Mouse (Mus musculus) MEL (cell line): ENCODE results near the gene Brsk1.

ENCODE experiments used
- BHLHE40 ChIP-seq: IDR thresholded peaks from 2 replicates; pipeline ENCODE4 v1.6.1; 2012; ENCODE audit warnings: low read depth, mild to moderate bottlenecking, inconsistent platforms, low read length, improper control_type of control experiment, borderline replicate concordance
- CHD1 ChIP-seq: IDR thresholded peaks from 2 replicates; pipeline ENCODE4 v1.6.1; 2012; ENCODE audit warnings: low read depth, mild to moderate bottlenecking, inconsistent platforms, low read length, improper control_type of control experiment
- MAZ ChIP-seq: IDR thresholded peaks from 2 replicates; pipeline ENCODE4 v1.6.1; 2012; ENCODE audit warnings: low read depth, mild to moderate bottlenecking, inconsistent platforms, low read length, improper control_type of control experiment
- POLR2A ChIP-seq, 2 experiments: IDR thresholded peaks; 2 replicates each; pipeline ENCODE4 v1.6.1; 2011 to 2012; ENCODE audit warnings: low read length in 2 of 2, mild to moderate bottlenecking in 2 of 2, control low read depth in 1 of 2, improper control_type of control experiment in 1 of 2, low read depth in 1 of 2, moderate library complexity in 1 of 2; ENCODE audit not compliant: control insufficient read depth in 1 of 2, insufficient read depth in 1 of 2, poor library complexity in 1 of 2
- SIN3A ChIP-seq: IDR thresholded peaks from 2 replicates; pipeline ENCODE4 v1.6.1; 2012; ENCODE audit warnings: low read length, improper control_type of control experiment, inconsistent platforms
- UBTF ChIP-seq: IDR thresholded peaks from 2 replicates; pipeline ENCODE4 v1.6.1; 2012; ENCODE audit warnings: low read depth, mild to moderate bottlenecking, inconsistent platforms, low read length, improper control_type of control experiment, moderate library complexity, borderline replicate concordance; ENCODE audit not compliant: insufficient read depth
- USF2 ChIP-seq, 2 experiments: IDR thresholded peaks; 2 replicates each; pipeline ENCODE4 v1.6.1; 2011 to 2012; ENCODE audit warnings: improper control_type of control experiment in 2 of 2, low read length in 2 of 2, borderline replicate concordance in 1 of 2, inconsistent platforms in 1 of 2, low read depth in 1 of 2, mild to moderate bottlenecking in 1 of 2; ENCODE audit not compliant: insufficient read depth in 1 of 2

DNA sequence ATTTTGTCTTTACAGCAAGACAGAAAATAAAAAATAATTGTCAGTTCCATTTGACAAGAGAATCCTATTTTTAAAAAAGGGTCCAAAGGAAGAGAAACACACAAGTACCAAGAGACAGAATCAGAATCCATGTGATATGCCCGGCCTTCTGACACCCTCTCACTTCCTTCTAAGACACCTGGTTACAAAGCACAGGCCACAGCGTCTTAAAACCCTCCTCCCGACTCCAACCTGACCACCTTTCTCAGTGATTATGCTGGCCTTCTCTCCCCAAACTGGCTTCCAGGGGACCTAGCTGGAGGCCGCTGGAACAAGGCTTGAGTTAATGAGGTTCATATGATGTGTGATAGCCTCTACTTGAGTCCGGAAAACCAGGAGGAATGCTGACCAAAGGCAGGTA is 37.1 kb upstream of the Brsk1 start:
- TF ChIP-seq POLR2A (IDR thresholded peaks at IDR 0.05; ENCODE audit: control insufficient read depth in 1 of 2, insufficient read depth in 1 of 2, low read depth in 1 of 2, low read length in 2 of 2, poor library complexity in 1 of 2) (no peak), BHLHE40 (no peak), MAZ (no peak), USF2 (IDR thresholded peaks at IDR 0.05; ENCODE audit: borderline replicate concordance in 1 of 2, insufficient read depth in 1 of 2, low read depth in 1 of 2, low read length in 2 of 2) (no peak), SIN3A (no peak), UBTF (no peak), CHD1 (no peak)
